Mouse (Mus musculus): ENCODE data around the gene Limd1. TPM values are rescaled to one million over a fixed set of nuclear protein-coding genes. Genes with fewer than 3 reads are reported as not detected.

Gene Limd1
- polyA plus RNA-seq, 1 experiment from 2014 or later, result 43.3 TPM

- Histone ChIP-seq H3K4me1 (replicated peaks; ENCODE audit: insufficient read depth, low read length) (no peaks in the 10 kb centered on the region), H3K27ac (no peak overlapping the region), H3K36me3 (ENCODE audit: insufficient read depth, low read length) (no peaks in the 10 kb centered on the region), H3K4me3 (replicated peaks; ENCODE audit: low read depth, low read length) (no peak overlapping the region), H3K9ac (ENCODE audit: low read depth, low read length) (no peak overlapping the region), H3K4me2 (ENCODE audit: low read length) (no peak overlapping the region), H3K9me3 (replicated peaks; ENCODE audit: low read length) (no peaks in the 10 kb centered on the region), H3K27me3 (ENCODE audit: insufficient read depth, low read length) (no peaks in the 10 kb centered on the region)
- no peak for DNase-seq (ENCODE audit: low spot score)
- no peak for ATAC-seq (replicated peaks; ENCODE audit: low FRiP score, low read depth)
- no peak for TF ChIP-seq CTCF (IDR thresholded peaks at IDR 0.05; ENCODE audit: low read depth)
- WGBS, result 61% methylated on average over 5 of the region's 5 CpGs
Observed at GRCm38 (mm10) chr9:123468406-123469085, 10.0 kb upstream of the Limd1 start.

GRCm38 (mm10) chr9:123469087-123469486, 9.4 kb upstream of the Limd1 start:
- Histone ChIP-seq H3K4me2 (ENCODE audit: low read length) (no peak overlapping the region), H3K9me3 (replicated peaks; ENCODE audit: low read length) (no peaks in the 10 kb centered on the region), H3K36me3 (ENCODE audit: insufficient read depth, low read length) (no peaks in the 10 kb centered on the region), H3K4me1 (replicated peaks; ENCODE audit: insufficient read depth, low read length) (no peaks in the 10 kb centered on the region), H3K4me3 (replicated peaks; ENCODE audit: low read depth, low read length) (no peak overlapping the region), H3K9ac (ENCODE audit: low read depth, low read length) (no peak overlapping the region), H3K27me3 (ENCODE audit: insufficient read depth, low read length) (no peaks in the 10 kb centered on the region), H3K27ac (no peak overlapping the region)
- DNase-seq (ENCODE audit: low spot score) (no peak), ATAC-seq (replicated peaks; ENCODE audit: low FRiP score, low read depth) (no peak)
- TF ChIP-seq CTCF (IDR thresholded peaks at IDR 0.05; ENCODE audit: low read depth), result no peak

- Histone ChIP-seq H3K9ac (ENCODE audit: low read depth, low read length) (no peak overlapping the region), H3K9me3 (replicated peaks; ENCODE audit: low read length) (no peaks in the 10 kb centered on the region), H3K36me3 (ENCODE audit: insufficient read depth, low read length) (no peaks in the 10 kb centered on the region), H3K27me3 (ENCODE audit: insufficient read depth, low read length) (no peaks in the 10 kb centered on the region), H3K4me3 (replicated peaks; ENCODE audit: low read depth, low read length) (no peak overlapping the region), H3K27ac (peak overlapping the region; percentile 6; the same call in 1 of the 2 replicates), H3K4me1 (replicated peaks; ENCODE audit: insufficient read depth, low read length) (no peaks in the 10 kb centered on the region), H3K4me2 (ENCODE audit: low read length) (no peak overlapping the region)
- no peak for ATAC-seq (replicated peaks; ENCODE audit: low FRiP score, low read depth)
- peak; percentile 15 for DNase-seq (ENCODE audit: low spot score)
- TF ChIP-seq CTCF (IDR thresholded peaks at IDR 0.05; ENCODE audit: low read depth), result no peak
Observed at GRCm38 (mm10) chr9:123473377-123473776, 5.1 kb upstream of the Limd1 start.

GRCm38 (mm10) chr9:123475569-123475968, 2.9 kb upstream of the Limd1 start:
- no peak overlapping the region; the same call in 1 of the 2 replicates for H3K27ac ChIP-seq
- H3K27me3 ChIP-seq (ENCODE audit: insufficient read depth, low read length), result no peaks in the 10 kb centered on the region
- no peaks in the 10 kb centered on the region for H3K36me3 ChIP-seq (ENCODE audit: insufficient read depth, low read length)
- no peak for DNase-seq (ENCODE audit: low spot score)
- no peak for ATAC-seq (replicated peaks; ENCODE audit: low FRiP score, low read depth)
- H3K4me2 ChIP-seq (ENCODE audit: low read length), result no peak overlapping the region
- 75% methylated on average over 1 of the region's 1 CpGs for WGBS
- no peak for TF ChIP-seq CTCF (IDR thresholded peaks at IDR 0.05; ENCODE audit: low read depth)
- peaks cover 14% of the 10 kb centered on the region for H3K4me1 ChIP-seq (replicated peaks; ENCODE audit: insufficient read depth, low read length)
- H3K9ac ChIP-seq (ENCODE audit: low read depth, low read length), result no peak overlapping the region
- no peak overlapping the region for H3K4me3 ChIP-seq (replicated peaks; ENCODE audit: low read depth, low read length)
- H3K9me3 ChIP-seq (replicated peaks; ENCODE audit: low read length), result no peaks in the 10 kb centered on the region

- H3K27me3 ChIP-seq (ENCODE audit: insufficient read depth, low read length), result no peaks in the 10 kb centered on the region
- DNase-seq (ENCODE audit: low spot score) (peak; percentile 81), ATAC-seq (replicated peaks; ENCODE audit: low FRiP score, low read depth) (peak; percentile 76)
- no peaks in the 10 kb centered on the region for H3K9me3 ChIP-seq (replicated peaks; ENCODE audit: low read length)
- H3K9ac ChIP-seq (ENCODE audit: low read depth, low read length), result peak overlapping the region; percentile 56
- H3K27ac ChIP-seq, result no peak overlapping the region
- H3K4me1 ChIP-seq (replicated peaks; ENCODE audit: insufficient read depth, low read length), result peaks cover 27% of the 10 kb centered on the region
- peak; percentile 56 for TF ChIP-seq CTCF (IDR thresholded peaks at IDR 0.05; ENCODE audit: low read depth)
- 2% methylated on average over 18 of the region's 29 CpGs for WGBS
- peak overlapping the region; percentile 84 for H3K4me2 ChIP-seq (ENCODE audit: low read length)
- H3K4me3 ChIP-seq (replicated peaks; ENCODE audit: low read depth, low read length), result peak overlapping the region; percentile 55
- H3K36me3 ChIP-seq (ENCODE audit: insufficient read depth, low read length), result peaks cover 7% of the 10 kb centered on the region; the same call in 1 of the 2 replicates
Observed at GRCm38 (mm10) chr9:123478031-123478585, 398 bp upstream of the Limd1 start.

GRCm38 (mm10) chr9:123479196-123479669, 727 bp downstream of the Limd1 start:
- 13% methylated on average over 17 of the region's 17 CpGs for WGBS
- peaks cover 28% of the 10 kb centered on the region for H3K4me1 ChIP-seq (replicated peaks; ENCODE audit: insufficient read depth, low read length)

More at GRCm38 (mm10) chr9:123479196-123479669, 727 bp downstream of the Limd1 start:
- Histone ChIP-seq H3K4me3 (replicated peaks; ENCODE audit: low read depth, low read length) (peak overlapping the region; percentile 55), H3K36me3 (ENCODE audit: insufficient read depth, low read length) (peaks cover 7% of the 10 kb centered on the region; the same call in 1 of the 2 replicates), H3K4me2 (ENCODE audit: low read length) (peak overlapping the region; percentile 88), H3K27ac (peak overlapping the region; percentile 89), H3K9ac (ENCODE audit: low read depth, low read length) (peak overlapping the region; percentile 66), H3K9me3 (replicated peaks; ENCODE audit: low read length) (no peaks in the 10 kb centered on the region), H3K27me3 (ENCODE audit: insufficient read depth, low read length) (no peaks in the 10 kb centered on the region)
- DNase-seq (ENCODE audit: low spot score), result no peak
- peak; percentile 6; the same call in 1 of the 2 replicates for ATAC-seq (replicated peaks; ENCODE audit: low FRiP score, low read depth)
- no peak for TF ChIP-seq CTCF (IDR thresholded peaks at IDR 0.05; ENCODE audit: low read depth)

Data from kidney, postnatal 0 days (tissue).